Mouse (Mus musculus): ENCODE measurements around the gene Gm3187. TPM values are rescaled to one million over a fixed set of nuclear protein-coding genes. Genes with fewer than 3 reads are reported as not detected.

Gm3187 gene
- polyA plus RNA-seq (2015; fragmentation: Illumina TruSeq; extraction: RNeasy Lipid Tissue Mini Kit (QIAGEN cat#74804); ENCODE audit: insufficient read depth, low read depth, low replicate concordance): not detected

GRCm38 (mm10) chr14:5483907-5484306, at the start of gene Gm3187:
TSS of gene Gm3187 (plus strand) at chr14:5484207.

GRCm38 (mm10) chr14:5455367-5455766, 28.6 kb upstream of the Gm3187 start, which contains the start of gene Gm3194:
TSS of gene Gm3194 (minus strand) at chr14:5455467.

GRCm38 (mm10) chr14:5477730-5478129, 6.3 kb upstream of the Gm3187 start, which contains the start of gene Gm8246:
TSS of gene Gm8246 (minus strand) at chr14:5477830.

GRCm38 (mm10) chr14:5501374-5501773, 17.4 kb downstream of the Gm3187 start, which contains the start of gene Gm3488:
TSS of gene Gm3488 (plus strand) at chr14:5501674.

GRCm38 (mm10) chr14:5538196-5538595, 54.2 kb downstream of the Gm3187 start, which contains the start of gene Gm3532:
TSS of gene Gm3532 (plus strand) at chr14:5538496.

Other genes starting within 250 kb of the Gm3187 start
- gene Gm3526, start 223.6 kb upstream of the Gm3187 start, polyA plus RNA-seq (2015; fragmentation: Illumina TruSeq; extraction: RNeasy Lipid Tissue Mini Kit (QIAGEN cat#74804); ENCODE audit: insufficient read depth, low read depth, low replicate concordance): not detected
- gene Gm3542, start 149.3 kb upstream of the Gm3187 start, polyA plus RNA-seq (2015; fragmentation: Illumina TruSeq; extraction: RNeasy Lipid Tissue Mini Kit (QIAGEN cat#74804); ENCODE audit: insufficient read depth, low read depth, low replicate concordance): not detected
- gene Gm3500, start 95.2 kb upstream of the Gm3187 start, polyA plus RNA-seq (2015; fragmentation: Illumina TruSeq; extraction: RNeasy Lipid Tissue Mini Kit (QIAGEN cat#74804); ENCODE audit: insufficient read depth, low read depth, low replicate concordance): not detected
- gene Gm3194, start 28.7 kb upstream of the Gm3187 start, polyA plus RNA-seq (2015; fragmentation: Illumina TruSeq; extraction: RNeasy Lipid Tissue Mini Kit (QIAGEN cat#74804); ENCODE audit: insufficient read depth, low read depth, low replicate concordance): not detected
- gene Gm8246, start 6.4 kb upstream of the Gm3187 start, polyA plus RNA-seq (2015; fragmentation: Illumina TruSeq; extraction: RNeasy Lipid Tissue Mini Kit (QIAGEN cat#74804); ENCODE audit: insufficient read depth, low read depth, low replicate concordance): not detected
- gene Gm3488, start 17.5 kb downstream of the Gm3187 start, polyA plus RNA-seq (2015; fragmentation: Illumina TruSeq; extraction: RNeasy Lipid Tissue Mini Kit (QIAGEN cat#74804); ENCODE audit: insufficient read depth, low read depth, low replicate concordance): not detected
- not detected for gene Gm3532, start 54.3 kb downstream of the Gm3187 start, polyA plus RNA-seq (2015; fragmentation: Illumina TruSeq; extraction: RNeasy Lipid Tissue Mini Kit (QIAGEN cat#74804); ENCODE audit: insufficient read depth, low read depth, low replicate concordance)
- gene Gm8265, start 148.8 kb downstream of the Gm3187 start, polyA plus RNA-seq (2015; fragmentation: Illumina TruSeq; extraction: RNeasy Lipid Tissue Mini Kit (QIAGEN cat#74804); ENCODE audit: insufficient read depth, low read depth, low replicate concordance): not detected
- not detected for gene Gm9603, start 203.2 kb downstream of the Gm3187 start, polyA plus RNA-seq (2015; fragmentation: Illumina TruSeq; extraction: RNeasy Lipid Tissue Mini Kit (QIAGEN cat#74804); ENCODE audit: insufficient read depth, low read depth, low replicate concordance)